Mouse (Mus musculus) ovary, postnatal 14 days (tissue): ENCODE data around the gene Spock1.

ENCODE experiments used
- DNase-seq: peaks from one replicate; pipeline ENCODE4 v3.0.0; 2022; ENCODE audit warnings: low spot score

The Spock1 gene

GRCm38 (mm10) chr13:57654362-57654761, 253.8 kb downstream of the Spock1 start:
- no peak for DNase-seq

DNA sequence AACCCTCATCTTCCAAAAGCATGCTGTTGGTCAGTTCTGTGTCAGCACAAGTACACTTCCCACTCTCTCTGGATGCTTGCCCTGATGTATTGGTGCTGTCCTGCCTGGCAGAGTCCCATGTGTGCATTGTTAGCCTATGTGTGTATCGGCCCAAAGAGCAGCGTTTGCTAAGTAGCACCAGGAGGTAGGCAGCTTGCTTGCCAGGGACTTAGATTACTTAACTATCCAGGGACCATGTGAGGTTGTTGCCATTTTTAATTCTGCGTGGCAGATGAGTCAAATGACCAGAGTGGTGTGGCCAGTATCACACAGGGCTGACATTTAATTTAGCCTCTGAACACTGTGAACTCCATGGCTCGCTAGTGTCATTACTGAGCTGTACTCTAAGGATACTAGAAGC, 256.9 kb downstream of the Spock1 start:
- DNase-seq = no peak

GRCm38 (mm10) chr13:57648784-57649183, 259.3 kb downstream of the Spock1 start:
- no peak for DNase-seq

DNA sequence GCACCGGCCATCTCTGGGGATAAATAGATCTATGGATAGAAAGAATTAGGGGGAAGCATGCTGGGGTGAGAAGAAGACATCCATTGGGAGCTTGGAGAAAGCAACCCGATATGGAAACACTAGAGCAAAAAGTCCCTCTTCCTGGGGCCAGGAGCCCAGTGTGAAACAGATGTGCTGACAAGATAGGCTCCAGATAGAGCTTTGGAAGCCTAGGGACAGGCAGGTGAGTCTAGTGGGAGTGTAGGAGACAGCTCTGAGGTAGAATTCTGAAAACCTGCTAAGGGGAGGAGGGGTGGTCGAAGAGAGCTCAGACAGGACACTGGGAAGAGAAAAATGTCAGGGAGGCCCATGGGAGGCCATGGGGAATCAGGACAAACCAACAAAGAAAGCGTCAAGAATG, 260.7 kb downstream of the Spock1 start:
- no peak for DNase-seq

DNA sequence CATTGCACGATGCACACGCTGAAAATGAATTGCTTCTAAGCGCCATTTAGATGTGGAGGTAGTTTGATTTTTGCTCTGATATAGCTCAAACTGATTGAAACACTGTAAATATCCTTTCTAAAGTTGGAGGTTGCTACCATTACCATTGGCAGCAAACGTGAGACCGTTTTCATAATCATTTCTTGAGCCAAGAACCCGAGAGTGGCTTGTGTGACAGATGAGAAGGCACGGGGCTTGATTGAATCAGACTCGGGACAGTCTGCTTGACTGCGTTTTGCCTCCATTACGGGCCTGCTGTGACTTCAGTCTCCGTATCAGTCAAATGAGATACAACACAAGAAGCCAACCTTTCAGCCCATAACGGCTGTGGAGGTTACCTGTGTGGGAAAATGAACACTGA, 265.1 kb downstream of the Spock1 start:
- DNase-seq = no peak

GRCm38 (mm10) chr13:57641649-57642048, 266.5 kb downstream of the Spock1 start:
- DNase-seq = no peak

GRCm38 (mm10) chr13:57640968-57641367, 267.2 kb downstream of the Spock1 start:
- DNase-seq = no peak

DNA sequence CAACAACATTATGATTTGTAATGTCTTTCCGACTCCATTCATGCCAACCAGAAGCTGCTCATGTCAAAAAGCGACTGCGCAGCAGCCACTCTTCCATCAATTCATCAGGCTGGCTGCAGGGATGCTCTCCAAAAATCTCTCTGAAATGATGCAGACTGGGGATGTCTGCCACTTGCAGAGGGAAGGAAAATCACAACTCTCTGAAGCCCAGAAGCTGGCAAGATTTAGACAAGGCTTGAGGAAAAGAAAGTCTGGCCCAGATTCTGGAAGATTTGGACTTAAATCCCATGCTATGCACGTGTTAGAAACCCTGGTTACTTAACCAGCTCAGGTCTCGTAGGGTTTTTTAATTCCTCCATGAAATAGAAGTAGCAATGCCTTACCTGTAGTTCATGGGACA, 269.3 kb downstream of the Spock1 start:
- no peak for DNase-seq

DNA sequence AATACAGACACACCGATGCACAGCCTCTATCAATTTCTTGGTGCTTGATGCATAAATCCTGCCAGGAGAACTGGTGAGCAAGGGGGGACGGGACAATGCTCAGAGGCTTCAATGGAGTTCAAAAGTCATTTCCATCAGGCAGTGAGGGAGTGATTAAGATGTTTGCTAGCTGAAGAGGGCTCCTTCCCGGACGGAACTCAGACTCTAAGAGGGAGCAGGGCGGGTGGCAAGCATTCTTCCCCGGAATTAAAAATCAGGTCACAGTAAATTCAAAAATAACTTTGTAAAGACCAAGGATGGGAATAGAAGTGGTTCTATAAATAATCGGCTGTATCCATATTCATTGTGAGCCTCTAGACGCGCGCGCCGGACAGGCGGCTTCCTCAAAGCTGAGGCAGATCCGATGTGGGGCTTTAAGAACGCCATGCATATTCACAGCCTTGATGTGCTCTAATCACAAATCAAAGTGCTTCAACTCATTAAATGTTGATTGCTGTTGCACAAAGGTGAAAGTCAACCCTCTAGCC, 270.5 kb downstream of the Spock1 start:
- no peak for DNase-seq

- DNase-seq = no peak
Measured at GRCm38 (mm10) chr13:57637080-57637572, 271.0 kb downstream of the Spock1 start.

DNA sequence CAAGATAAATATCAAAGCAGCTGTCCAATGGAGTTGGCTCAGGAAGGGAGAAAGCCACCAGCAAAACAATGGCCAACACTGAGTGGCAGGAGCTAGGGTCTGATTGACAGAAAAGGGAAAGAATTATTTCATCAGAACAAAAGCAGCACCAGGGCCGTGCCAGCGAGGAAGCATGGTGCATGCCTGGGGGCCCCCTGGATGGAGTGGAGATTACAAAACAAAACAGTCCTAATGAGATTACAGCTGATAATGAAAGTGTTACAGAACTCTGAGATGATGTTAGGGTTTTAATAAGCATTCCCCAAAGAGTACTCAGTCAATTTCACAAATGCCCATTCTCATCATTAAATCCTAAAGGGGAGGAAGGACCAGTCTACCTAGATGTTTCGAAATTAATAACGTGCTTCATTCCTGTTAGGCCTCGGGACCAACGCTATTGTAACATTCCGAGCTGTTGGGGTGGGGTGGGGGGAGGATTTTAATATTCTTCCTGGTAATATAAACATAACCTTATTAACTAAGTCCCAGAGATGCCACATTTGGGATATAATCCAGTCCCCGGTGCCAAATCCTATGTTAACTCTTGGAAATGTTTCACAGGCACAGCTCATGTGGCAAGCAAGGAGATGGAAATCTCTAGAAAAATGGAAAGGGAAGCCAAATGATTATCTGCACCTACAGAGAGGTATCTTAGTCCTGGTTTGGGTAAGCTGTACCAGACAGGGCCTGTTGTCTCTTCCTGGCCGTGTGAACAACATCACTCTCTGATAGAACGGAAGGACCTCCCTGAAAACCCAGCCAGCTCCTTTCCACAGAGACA, 271.7 kb downstream of the Spock1 start:
- no peak for DNase-seq

DNA sequence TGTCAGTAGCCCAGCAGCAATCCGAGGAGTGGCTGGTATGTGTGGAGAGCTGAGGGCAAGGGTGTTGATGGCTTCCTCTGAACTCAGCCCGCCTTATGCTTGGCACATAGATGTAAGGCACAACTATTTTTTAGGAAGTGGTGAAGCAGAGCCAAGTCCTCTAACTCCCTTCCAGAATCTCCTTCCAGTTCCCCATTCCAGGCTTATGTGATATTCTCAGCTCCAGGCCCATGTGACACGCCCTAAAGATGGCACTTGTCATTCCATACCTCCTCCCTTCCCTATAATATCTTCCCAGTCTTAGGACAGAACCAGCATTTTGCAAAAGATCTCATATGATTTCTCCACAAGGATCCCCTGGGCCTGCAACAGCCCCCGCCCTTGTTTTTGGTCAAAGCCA, 277.6 kb downstream of the Spock1 start:
- DNase-seq = no peak

DNA sequence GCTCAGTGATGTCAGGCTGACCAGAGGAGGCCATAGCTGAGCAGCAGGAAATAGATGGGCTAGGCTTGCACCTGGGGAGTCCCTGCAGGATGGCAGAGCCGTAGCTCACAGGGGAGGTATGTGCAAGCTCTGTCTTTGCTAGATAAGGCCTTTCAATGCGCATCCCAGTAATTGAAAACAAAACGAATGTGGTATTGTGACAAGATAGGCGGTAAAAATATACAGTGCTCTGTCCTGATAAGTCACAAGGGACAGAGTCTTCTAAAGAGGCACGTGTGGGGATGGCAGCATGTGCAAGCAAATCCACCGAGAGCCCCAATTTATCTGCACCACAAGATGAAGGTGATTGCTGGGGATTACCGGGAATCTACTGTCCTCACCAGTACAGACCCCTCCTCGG, 279.9 kb downstream of the Spock1 start:
- no peak for DNase-seq

DNA sequence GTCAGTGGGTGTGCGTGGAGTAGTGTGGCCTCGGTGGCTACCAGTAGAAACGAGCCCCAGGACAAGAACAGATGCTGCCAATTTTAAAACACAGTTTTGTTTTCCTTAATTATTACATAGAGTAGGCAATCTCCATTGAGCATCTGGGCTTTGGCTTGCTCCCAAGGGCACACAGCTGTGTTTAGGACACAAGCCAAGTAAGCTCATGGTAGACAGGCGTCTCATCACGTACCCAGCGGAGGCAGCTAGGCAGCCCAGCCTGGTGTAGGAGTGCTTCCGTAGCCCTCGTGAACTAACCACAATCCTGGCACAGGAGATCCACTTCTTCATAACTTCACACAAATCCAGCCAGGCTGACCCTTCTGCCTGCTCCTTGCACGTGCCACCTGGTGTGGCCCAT, 281.7 kb downstream of the Spock1 start:
- no peak for DNase-seq

- DNase-seq = no peak
Measured at GRCm38 (mm10) chr13:57623909-57624481, 284.1 kb downstream of the Spock1 start.

GRCm38 (mm10) chr13:57619079-57619768, 288.9 kb downstream of the Spock1 start:
- DNase-seq = no peak

GRCm38 (mm10) chr13:57611326-57612171, 296.6 kb downstream of the Spock1 start:
- no peak for DNase-seq

- no peak for DNase-seq
Measured at GRCm38 (mm10) chr13:57609946-57610345, 298.2 kb downstream of the Spock1 start.

GRCm38 (mm10) chr13:57604437-57604836, 303.7 kb downstream of the Spock1 start:
- DNase-seq = no peak

DNA sequence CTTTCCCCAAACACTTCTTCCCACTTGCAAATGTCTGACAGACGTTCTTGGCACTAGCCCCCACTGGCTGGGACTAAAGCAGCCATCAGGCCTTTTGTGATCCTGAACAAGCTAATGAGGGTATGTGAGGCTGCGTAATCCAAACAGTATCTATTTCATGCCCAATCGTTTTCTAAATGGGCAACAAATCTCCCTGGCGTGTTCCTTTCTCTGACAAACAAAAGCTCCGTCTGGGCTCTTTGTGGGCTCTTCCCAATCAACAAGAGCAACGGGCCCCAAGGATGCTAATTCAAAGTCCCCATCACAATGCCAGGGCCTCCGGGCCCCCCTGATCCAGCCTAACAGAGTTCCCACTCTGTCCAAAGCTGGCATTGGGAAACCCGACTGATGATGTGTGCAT, 304.9 kb downstream of the Spock1 start:
- no peak for DNase-seq

DNA sequence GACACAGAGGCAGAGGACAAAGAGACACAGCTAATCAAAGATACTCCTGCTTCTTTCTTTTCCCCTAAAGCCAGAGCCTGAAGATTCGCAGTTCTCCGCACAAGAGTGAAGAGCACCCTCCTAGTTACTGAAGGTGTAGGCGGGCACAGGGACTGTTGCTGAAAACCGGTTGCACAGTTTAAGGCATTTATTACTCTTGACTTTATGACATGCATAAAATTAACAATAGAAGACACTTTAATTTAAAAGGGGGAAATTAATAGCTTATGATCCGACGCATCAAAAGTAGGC, 312.4 kb downstream of the Spock1 start:
- DNase-seq = no peak
